Mouse (Mus musculus) induced T-regulatory cell, adult 2 months (primary cell): Measurements from ENCODE around the gene Fam89b.
A peak's percentile ranks its signal among the peaks of the same experiment; 100 is the strongest.

ENCODE experiments used
- DNase-seq: peaks from one replicate; pipeline ENCODE4 v3.0.0-alpha.2; 2012; ENCODE audit warnings: low read depth

The Fam89b gene

DNA sequence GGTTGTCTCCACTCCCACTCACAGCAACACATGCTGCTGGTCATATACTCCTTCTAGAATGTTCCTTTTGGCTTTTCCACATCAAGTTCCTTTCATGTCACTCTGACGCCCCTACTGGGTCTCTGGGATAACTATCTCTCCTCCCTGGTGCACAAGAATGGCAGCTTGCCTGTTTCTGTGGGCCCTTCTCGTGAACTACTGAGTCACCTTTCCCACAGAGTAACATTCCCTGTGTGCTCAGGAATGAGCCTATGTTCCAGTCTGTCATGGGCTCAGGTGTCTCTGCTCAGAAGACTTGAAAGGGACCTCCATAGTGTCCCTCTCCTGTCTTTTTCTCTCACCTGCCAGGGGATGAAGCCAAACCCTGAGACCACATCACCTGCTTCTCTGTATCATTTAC is 10.0 kb upstream of the Fam89b start:
- no peak for DNase-seq

- DNase-seq: no peak
Measured at GRCm38 (mm10) chr19:5734325-5734724, 4.9 kb upstream of the Fam89b start.

DNA sequence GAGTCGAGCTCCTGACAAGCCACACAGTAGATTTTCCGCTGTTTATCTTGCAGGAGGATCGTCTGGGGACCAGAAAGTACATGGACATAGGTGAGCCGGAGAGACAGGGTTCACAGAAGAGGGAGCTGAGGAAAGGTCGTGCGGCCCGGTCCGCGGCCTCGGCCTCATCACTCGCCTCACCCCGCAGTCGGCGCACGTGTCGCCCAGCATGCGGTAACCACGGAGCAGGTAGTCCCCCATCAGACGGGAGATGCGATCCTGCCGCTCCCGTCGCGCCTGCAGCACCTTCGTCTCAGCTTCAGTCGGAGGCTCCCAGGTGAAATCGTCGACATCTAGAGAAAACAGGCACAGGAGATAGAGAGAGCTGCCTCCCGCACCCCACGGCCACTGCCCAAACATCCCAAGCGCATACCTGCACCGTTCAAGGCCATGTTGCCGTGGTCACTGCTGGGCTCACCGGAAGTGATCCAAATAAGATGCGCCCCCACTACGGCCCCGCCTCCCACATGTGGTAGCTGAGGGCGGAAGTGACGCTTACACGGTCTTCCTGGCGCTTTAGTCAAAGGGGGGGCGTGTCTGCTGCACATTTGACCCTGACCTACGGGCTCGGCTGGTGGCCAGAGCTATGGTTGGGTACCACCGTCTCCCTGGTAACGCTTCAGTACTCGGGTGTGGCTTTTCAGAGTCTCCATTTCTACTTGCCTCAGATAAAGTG is 2.0 kb upstream of the Fam89b start:
- peak; percentile 95 for DNase-seq

- DNase-seq: peak; percentile 57
Measured at GRCm38 (mm10) chr19:5730314-5731186, 1.1 kb upstream of the Fam89b start.

- DNase-seq: peak; percentile 61
Measured at GRCm38 (mm10) chr19:5728631-5729443, 616 bp downstream of the Fam89b start.

DNA sequence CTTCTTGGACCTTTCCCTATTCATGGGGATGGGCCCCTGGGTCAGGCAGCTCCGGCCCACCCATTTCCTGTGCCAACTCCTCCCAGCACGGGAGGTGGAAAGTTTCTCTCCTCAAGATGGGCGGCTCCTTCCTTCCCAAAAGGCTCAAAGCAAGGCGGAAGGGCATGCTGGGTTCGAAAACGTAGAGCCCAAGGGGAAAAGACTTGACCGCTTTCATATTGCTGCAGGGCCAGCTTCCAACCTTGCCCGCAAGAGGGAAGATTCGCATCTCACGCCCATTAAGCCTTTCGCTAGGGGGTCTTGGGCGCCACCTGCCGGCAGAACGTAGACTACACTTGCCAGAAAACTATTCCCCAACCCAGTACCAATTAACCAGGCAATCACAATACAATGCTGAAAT is 1.8 kb downstream of the Fam89b start:
- peak; percentile 92 for DNase-seq

DNA sequence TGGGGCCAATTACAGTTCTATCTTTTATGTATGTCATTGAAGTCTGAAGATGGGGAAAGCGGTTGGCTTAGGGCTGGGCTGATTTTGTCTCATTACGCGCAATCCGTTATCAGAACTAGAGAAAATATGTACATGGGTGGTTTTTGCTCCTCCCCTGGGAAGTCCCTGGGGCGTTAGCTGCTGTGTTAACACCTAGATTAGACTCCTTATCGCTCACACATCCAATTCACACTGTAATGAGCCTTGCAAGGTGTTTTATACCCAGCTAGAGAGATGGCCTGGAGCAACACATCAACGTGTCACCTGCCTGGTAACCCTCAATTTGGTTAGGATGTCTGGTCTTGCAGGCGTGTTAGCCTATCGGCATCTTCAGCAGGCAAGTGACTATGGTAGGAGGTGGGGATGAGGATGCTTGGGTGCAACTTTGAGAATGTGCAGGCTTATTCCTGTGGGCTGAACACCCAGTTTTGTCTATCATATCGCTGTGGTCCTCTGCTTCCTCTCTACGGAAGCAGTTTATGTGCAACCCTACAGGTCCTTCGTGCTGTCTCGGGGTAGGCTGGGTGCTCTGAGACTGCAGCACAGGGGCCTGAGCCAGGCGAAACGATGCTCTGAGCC is 2.4 kb downstream of the Fam89b start:
- DNase-seq: peak; percentile 96

DNA sequence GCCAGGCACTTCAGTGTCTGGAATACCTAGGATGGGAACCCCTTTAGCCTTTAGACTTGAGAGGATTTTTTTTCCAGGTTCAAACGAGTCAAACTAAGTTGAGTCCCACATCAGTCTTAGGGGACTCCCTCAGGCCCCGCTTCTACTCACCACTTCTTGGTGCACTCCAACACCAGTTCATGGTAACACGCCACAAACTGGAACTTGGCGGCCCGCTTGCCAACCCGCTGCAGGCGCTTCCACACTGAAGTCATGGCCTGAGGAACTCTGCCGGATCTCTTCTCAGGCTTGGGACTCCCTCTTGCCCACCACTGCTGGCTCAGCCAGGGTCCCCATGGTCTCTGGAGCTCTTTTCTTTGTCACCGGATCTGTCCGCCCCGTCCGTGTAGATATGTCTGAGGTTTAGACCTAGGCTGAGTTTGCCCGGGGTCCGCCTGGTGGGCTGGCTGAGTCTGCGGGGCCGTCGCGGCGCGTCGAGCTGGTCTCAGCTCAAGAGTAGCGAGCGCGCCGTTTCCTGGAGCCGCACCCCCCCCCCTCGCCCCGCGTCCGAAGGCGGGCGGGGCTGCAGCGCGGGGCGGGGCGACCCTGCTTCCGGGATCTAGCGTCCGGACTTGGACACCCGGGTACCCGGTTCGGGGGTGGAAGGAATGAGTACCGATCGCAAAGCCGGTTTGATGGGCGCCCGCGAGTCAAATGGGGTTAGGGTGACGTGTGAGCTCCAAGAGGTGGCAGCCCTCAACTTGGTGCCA is 3.5 kb downstream of the Fam89b start, which contains the start of gene Ehbp1l1:
Gene Ehbp1l1, minus strand, starts transcription at position 551 of the 749 bp plus-strand sequence.
- peak; percentile 90 for DNase-seq

DNA sequence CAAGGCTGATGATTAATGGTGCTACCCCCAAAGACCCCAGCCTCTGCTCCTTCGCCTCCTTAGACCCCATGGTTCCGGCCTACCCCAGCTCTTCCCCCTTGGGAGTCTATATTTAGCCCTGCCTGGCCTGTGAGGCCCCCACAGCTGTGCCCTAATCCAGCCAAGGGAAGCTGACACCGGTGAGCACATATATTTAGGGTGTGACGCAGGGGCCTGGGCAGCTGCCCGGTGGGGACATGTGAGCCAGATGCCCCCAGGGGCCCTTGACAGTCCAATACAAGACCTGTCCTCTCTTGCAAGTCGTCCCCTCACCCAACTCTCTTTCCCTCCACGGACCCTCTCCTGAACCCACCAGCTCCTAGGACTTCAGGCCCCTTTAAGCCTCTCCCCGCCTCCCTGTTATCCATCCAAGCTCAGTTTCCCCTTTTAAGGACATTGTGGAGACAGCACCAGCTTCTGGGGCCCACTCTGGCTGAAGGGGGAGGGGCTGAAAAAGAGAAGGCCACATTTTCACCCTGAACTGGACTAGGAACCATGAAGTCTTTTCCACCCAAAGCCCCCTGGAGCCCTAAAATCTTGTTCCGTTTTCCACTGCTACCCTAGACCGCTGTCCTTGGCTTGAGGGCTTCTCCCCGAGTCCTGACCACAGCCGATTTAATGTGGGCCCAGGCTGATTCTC is 4.3 kb downstream of the Fam89b start:
- peak; percentile 44 for DNase-seq

DNA sequence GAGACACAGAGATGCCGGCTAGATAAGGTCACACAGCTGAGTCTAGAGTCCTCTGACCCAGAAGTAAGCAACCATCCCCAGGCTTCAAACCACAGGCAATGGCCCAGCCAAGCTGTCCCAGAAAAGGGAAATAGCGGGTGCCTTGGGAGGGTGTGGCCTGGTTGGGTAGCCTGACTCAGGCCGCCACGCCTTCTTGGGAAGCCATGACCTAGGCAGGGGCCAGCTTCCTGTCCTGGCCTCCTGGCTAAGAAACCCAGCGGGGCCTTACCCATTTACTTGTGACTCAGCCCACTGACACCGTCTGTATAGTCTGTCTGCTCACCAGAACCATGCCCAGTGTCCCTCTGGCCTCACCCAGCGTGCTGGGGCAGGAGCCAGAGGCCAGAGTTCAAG is 4.9 kb downstream of the Fam89b start:
- peak; percentile 81 for DNase-seq

DNA sequence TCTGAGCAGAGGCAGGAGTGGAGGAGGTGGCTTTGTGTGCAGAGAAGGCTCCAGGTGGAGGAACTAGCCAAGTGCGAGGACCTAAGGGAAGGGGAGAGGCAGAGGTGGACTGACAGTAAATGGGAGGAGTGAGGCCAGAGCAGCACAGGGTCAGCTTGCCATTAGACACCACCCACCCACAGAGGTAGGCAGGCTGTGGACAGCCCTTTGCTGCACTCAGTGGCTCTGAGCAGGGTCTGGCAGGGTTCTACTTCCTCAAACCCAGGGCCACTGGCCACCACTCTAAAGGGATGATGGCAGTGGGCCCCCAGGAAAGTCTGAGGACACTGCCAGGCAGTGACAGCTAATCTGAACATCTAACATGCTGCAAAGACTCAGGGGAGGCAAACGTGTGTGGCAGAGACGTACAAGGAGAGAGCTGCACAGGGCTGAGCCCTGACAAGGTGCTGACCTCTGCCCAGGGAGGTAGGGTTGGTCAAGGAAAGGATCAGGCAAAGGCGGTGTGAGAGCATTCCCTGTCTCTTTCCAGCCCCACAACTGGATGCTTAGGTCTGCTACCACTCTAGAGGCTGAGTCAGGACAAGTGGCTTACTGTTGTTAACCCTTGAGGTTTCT is 5.4 kb downstream of the Fam89b start:
- DNase-seq: no peak

- no peak for DNase-seq
Measured at GRCm38 (mm10) chr19:5722848-5723425, 6.5 kb downstream of the Fam89b start.

DNA sequence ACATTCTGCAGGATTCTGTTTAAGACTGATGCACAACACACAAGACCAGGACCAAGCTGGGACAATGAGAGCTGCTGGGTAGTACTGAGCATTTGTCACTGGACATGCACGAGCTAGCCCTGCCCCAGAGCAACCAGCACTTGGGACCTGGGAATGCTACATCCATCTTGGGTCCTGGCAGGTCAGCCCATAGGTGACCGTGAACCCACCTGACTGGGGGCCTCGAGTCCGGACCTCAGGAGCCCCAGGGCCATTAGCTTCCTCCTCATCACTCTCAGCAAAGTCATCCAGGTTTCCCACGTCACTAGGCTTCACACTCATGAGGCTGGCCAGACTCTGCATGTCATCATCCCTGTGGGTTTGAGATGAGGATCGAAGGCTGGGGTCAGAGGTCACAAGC is 8.2 kb downstream of the Fam89b start:
- DNase-seq: no peak

- DNase-seq: no peak
Measured at GRCm38 (mm10) chr19:5716955-5717354, 12.5 kb downstream of the Fam89b start.

- DNase-seq: no peak
Measured at GRCm38 (mm10) chr19:5715793-5716688, 13.4 kb downstream of the Fam89b start.

DNA sequence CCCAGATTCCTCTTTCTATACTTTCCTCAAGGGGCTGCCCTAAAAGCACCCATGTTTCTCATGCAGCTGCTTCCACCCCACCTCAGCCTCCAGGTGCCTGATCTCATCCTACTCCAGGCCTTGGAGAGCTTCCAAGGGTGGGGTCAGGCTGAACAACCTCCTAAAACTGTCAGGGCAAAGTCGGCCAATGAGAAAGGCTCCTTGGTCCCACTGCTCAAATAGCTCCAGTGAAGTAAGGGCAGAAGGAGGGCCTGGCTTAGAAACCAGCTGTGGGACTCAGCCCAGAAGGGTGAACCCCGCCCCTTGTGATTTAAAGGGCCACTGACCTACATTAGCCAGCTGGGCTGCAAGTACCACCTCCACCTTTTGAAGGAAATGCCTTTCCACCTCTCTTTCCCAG is 15.7 kb downstream of the Fam89b start:
- DNase-seq: no peak

- no peak for DNase-seq
Measured at GRCm38 (mm10) chr19:5713255-5713654, 16.2 kb downstream of the Fam89b start.

DNA sequence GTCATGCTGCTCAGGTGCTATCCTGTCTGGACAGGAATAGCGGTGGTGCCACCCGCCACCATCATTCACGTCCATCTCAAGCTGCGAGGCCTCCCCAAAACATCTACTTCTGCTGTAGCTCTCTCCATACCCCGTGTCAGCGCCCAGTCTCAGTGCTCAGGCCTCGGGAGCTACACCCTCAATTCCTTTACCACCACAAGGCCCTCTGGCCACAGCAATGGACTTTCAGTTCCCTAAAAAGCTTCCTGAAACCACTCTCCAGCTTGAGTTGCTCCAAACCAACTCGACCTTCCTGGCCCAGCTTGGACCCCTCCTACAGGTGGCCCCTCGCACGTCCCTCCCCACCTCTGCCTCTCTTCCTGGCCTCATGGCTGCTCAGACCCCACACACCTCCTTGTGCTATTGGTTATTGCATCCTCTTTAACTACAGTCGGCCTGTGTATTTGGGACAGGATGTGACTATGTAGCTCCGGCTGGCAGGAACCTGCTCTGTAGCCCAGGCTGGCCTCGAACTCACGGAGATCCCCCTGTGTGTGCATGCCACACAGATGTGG is 17.5 kb downstream of the Fam89b start:
- no peak for DNase-seq
